Mouse (Mus musculus): ENCODE data around the gene Tcerg1l.

Gene Tcerg1l

DNA sequence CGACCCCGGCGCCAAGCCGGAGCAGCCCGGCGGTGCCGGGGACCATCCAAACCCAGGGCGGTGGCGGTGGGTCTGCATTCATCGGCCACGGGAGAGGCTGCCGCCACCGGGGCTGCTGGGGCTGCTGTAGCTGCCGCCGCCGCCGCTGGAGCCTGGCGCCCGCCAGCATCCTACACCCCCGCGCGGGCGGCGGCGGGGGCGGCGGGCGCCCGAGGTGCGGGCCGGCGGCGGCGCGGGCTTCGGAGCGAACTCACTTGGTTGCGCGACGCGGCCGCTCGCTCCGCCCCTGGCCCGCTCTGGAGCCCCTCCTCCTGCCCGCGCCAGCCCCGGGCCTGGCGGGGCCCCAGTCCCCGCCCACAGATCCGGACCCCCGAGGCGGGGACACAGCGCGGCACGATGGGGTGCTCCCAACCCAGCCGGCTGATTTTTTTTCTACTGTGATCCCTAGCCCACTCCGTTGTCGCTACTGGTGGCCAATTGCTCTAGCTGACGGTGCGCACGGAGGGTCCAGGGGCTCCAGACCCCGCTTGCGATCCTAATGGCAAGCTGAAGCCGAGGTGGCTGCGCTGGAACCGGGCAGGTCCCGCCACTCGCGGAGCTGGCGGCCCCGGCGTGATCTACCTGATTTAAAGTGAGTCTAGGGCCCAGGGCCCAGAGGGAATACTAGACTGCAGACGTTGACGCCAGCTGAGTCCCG is at the start of gene Tcerg1l:
TSS of gene Tcerg1l (minus strand) at position 246 of the 697 bp plus-strand sequence.
- DNase-seq (ENCODE audit: low spot score) = no peak

DNA sequence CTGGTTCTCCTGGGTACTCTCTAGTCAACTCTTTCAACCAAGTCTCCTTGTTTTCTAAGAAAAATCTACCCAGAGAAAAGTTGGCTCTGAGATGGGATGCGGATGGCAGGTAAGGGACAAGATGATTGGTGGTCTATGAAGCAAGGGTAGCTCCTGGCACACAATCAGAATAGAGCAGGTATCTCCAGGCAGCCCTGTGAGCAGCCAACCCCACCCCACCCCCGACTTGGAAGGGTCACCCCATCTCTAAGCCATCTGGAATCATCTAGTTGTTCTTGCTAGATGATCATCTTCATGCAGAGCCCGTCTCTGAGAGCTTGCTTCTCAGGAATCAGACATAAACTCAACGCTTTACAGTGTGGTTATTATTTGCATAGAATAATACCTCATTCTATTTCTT is 44.6 kb upstream of the Tcerg1l start:
- DNase-seq (ENCODE audit: low spot score) = no peak

DNA sequence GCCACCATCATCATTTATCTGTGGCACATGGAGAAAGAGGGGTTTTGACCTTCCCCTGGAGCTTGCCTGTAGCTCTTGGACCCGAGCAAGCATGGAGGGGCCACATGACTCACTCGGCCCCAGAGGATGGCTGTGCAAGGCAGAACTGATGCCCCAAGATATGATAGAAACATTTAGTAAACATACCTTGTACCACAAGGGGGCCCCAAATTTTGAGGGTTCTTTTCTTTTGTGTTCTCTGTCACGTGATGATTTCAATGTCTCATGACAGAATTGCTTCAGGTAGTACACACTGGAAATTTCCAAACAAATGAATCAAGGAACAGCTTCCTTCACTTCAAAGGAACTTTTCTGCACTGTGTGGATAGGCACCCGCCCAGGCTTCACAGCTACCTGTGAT is 35.0 kb upstream of the Tcerg1l start:
- DNase-seq (ENCODE audit: low spot score) = no peak

GRCm38 (mm10) chr7:138431456-138431855 is 33.9 kb upstream of the Tcerg1l start:
- DNase-seq (ENCODE audit: low spot score) = no peak

DNA sequence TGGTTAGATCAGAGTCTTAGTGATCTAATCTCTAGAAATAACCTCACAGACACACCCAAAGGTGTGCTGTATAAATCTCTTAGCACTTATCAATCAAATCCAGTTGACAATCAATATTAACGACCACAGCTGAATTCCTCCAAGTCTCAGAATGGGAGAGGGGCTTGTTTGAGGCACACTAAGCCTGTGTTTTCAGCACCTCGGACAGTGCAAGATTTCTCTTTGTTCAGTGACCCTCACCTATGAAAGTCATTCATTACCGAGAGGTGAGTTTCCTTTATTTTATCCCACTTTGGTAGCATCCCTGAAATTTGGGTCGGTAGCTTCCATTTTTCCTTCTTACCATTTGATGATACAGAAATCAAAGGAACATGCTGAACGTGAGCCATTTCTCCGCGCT is 32.4 kb upstream of the Tcerg1l start:
- no peak for DNase-seq (ENCODE audit: low spot score)

DNA sequence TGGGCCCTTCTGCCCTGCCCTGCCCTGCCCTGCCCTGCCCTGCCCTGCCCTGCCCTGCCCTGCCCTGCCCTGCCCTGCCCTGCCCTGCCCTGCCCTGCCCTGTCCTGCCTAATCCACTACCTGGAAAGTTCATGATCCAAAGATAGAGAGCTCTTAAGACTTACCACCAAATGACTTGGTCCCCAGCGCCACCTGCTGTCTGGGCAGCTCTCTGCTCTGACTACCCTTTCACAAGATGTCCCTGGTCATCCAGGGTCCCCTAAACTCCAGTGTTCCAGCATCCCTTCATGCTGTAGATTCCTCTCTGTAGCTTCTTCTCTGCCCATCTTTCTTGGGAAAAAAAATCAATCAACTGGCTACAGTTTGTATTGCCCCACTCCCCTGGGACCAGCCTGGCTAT is 31.3 kb upstream of the Tcerg1l start:
- no peak for DNase-seq (ENCODE audit: low spot score)

GRCm38 (mm10) chr7:138427441-138427840 is 29.9 kb upstream of the Tcerg1l start:
- DNase-seq (ENCODE audit: low spot score) = no peak

- no peak for DNase-seq (ENCODE audit: low spot score)
These were observed 16.0 kb upstream of the Tcerg1l start for GRCm38 (mm10) chr7:138413496-138413895.

DNA sequence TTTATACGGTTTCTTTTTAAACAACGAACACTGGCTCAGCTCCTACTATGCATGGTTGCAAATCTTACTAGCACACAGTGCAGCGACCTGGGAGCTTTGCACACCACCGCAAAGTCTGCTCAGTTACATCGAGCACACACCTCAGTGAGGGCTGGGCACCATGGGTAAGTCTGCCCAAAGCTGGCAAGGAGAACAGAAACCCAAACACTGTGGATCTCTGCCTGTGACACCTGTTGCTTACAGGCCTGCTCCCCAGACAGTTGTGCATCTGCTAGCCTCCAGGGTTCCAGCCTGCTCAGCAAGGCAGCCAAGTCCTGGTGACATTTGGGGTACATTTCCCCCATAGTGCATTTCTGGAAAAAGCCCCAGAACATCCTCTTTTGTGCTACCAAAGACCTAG is 4.1 kb upstream of the Tcerg1l start:
- DNase-seq (ENCODE audit: low spot score) = no peak

DNA sequence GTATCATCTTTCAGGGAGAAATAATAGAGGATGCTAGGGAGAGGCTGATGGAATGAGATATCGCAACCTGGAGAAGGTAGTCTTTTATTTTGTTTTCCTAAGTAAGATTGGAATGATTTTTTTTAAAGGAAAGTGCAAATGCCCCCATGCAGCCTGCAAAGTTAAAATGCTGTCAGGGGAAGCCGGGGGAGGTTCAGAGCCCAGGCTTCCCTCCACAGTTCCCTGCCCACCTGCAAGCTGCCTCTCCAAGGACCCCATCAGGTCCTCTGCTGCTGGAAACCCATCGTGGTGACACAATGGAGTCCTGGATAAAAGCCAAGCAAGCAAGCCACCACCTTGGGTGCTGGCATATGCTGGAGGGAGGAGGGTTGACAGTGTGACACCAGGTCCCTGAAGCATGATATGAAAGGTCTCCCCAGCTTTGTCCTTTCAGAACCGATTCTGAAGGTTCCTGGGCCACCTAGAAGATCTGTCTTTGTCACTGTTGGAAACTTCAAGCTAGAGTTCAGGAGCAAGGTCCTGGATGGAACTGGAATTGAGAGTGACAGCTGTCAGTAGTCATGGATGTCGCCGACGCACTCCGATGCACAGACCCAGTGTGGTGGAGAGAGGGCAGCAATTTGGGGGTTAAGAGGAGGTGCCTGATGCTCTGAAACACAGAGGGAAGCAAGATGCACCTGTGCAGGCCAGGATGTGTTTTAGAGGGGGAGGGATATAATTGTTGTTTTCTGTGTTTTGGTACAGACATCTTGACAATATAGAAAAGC is 3.2 kb upstream of the Tcerg1l start:
- no peak for DNase-seq (ENCODE audit: low spot score)

DNA sequence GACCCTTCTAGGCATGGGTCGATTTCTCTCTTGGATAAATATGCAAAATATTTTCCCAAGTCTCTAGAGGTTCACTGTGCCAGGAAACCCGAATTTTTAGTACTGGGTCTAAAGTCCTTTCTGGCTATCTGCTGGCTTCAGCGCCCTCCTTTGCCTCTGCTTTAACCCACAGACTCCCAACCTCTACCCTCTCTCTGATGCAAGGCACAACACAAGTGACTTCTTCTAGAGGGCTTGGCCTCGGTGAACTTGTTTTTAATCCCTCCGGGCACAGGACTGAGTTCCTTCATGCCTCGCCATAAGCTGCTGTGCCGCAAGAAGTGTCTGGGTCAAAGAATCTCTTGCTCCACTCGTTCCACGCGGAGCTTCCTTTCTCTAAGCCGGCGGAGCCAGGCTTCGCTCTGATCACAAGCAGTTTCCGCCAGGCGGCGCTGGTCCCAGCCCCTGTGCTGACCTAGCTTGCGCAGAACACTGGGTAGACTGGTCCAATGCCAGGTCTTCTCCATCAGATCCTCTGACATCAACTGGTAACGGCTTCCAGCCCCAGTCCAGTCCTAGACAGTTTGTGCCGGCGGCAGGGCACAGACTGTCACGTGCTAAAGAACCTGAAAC is 758 bp upstream of the Tcerg1l start:
- DNase-seq (ENCODE audit: low spot score) = no peak

GRCm38 (mm10) chr7:138396863-138397484 is 556 bp downstream of the Tcerg1l start:
- no peak for DNase-seq (ENCODE audit: low spot score)

DNA sequence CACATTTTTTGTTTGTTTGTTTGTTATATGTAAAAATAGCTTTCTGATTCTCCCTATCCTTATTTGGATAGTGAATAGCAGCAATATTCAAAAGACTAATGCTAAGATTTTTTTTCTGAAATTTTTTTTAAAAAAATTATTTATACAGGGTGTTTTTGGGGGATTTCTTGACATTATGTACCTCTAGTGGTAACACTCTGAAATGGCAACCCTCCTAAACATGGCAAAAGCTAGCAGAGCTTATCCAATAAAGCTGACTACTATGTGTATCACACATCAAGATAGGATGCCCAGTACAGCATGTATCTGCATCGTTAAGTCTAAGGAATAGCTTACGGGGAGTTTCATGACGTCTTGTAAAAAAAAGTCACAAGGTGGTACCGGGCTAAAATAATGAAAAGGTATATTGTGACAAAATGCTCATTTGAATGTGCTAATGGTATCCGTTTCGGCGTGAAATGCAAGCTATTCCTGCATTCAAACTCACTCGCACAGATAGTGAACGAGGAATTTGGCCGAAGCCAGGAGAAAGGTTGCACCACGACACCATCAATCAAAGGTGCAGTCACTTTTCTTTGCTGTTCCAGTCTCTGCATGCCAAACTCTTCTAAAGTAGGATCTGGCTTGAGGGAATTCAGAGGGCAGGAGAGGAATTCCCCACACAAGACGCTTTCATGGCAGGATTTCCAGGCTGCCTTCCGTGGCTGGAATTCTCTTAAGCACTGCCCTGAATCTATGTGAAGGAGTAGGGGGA is 1.2 kb downstream of the Tcerg1l start:
- no peak for DNase-seq (ENCODE audit: low spot score)

- DNase-seq (ENCODE audit: low spot score) = no peak
These were observed 7.6 kb downstream of the Tcerg1l start for GRCm38 (mm10) chr7:138389941-138390340.

DNA sequence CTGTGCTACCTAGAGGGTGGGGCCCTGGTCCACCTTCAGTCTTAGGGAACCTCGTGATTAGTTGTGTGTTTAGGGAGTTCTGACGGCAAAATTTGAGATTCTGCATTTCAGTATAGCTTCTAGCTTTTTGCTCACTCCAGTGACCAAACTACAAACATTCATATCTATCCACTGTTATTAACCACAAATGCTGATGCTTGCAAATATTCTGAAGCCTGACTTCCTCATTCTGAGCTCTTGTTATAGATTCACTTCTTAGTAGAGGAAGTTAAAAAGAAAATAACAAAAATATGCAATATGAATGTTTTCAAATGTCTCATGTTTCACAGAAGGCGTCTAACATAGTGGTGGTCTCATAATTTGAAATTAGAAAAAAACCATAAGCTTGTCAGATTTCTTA is 8.5 kb downstream of the Tcerg1l start:
- no peak for DNase-seq (ENCODE audit: low spot score)

GRCm38 (mm10) chr7:138379221-138379620 is 18.3 kb downstream of the Tcerg1l start:
- no peak for DNase-seq (ENCODE audit: low spot score)

DNA sequence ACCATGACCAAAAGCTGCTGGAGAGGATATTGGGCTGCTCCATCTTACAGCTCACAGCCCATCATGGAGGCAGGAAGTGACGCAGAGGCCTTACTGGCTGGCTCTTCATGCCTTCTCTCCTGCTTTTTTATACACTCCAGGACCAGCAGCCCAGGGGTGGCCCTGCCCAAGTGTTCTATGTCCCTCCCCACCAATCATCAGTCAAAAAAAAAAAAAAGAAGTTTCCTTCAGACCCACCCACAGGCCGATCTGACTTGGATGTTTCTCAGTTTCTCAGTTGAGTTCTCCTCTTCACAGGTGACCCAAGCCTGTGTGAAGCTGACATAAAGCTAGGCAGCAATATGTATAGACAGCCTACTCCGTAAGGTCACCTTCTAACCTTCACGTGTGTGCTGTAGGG is 19.0 kb downstream of the Tcerg1l start:
- no peak for DNase-seq (ENCODE audit: low spot score)

GRCm38 (mm10) chr7:138375573-138375972 is 22.0 kb downstream of the Tcerg1l start:
- DNase-seq (ENCODE audit: low spot score) = no peak

DNA sequence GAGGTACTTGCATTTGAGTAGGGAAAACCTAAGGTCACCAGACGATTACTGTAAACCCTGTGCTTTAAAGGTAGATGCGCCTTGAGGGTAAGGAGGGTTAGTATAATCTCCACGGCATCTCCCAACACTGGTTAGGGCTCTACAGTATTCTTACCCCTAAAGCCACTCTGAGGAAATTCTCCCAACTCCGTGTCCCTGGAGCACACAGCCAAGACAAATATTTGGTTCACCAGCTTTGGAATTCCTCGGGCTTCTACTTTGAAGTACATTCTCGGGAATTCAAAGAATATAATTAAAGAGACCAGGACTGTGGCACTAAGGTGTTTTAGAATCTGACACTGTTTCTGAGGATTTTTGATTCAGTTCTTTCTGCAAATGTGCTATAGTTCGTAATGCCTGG is 23.2 kb downstream of the Tcerg1l start:
- no peak for DNase-seq (ENCODE audit: low spot score)

GRCm38 (mm10) chr7:138373530-138373929 is 24.0 kb downstream of the Tcerg1l start:
- DNase-seq (ENCODE audit: low spot score) = no peak

DNA sequence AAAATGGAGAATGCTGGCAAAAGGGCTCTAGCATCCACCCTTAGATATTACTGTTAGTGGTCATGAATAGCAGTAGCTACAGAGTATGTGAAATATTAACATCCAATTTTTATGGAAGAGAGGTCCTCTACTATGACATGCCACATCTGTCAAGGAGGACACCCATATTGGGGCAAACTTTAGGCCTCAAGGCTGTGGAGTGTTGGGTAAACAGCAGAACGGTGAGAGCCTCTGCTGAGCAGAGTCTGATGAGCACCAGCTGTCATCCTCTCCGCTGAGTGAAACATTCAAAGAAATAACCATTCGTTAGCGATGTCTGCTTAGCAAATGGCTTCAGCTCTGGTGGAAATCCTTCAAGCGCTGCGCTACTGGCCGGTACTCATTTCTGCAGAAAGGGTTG is 30.0 kb downstream of the Tcerg1l start:
- no peak for DNase-seq (ENCODE audit: low spot score)

DNA sequence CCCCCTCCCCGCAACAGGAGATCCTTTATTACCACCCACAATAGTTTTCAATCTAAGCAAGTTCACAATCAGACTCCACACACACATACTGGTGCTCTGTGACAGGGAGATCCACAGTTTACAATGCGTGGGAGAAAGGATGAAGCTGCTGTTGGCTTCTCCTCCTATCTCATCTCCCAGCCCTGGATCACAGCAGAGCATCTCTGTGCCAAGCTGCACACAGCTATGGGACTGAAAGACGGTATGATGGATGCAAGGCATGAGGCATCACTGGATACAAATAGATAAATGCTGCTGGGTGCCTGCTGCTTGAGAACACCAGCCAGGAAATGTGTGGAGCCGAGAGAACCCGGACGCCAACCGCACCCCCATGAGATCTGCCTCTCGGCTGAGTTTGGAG is 32.0 kb downstream of the Tcerg1l start:
- DNase-seq (ENCODE audit: low spot score) = no peak
